In the genomic region with DNA sequence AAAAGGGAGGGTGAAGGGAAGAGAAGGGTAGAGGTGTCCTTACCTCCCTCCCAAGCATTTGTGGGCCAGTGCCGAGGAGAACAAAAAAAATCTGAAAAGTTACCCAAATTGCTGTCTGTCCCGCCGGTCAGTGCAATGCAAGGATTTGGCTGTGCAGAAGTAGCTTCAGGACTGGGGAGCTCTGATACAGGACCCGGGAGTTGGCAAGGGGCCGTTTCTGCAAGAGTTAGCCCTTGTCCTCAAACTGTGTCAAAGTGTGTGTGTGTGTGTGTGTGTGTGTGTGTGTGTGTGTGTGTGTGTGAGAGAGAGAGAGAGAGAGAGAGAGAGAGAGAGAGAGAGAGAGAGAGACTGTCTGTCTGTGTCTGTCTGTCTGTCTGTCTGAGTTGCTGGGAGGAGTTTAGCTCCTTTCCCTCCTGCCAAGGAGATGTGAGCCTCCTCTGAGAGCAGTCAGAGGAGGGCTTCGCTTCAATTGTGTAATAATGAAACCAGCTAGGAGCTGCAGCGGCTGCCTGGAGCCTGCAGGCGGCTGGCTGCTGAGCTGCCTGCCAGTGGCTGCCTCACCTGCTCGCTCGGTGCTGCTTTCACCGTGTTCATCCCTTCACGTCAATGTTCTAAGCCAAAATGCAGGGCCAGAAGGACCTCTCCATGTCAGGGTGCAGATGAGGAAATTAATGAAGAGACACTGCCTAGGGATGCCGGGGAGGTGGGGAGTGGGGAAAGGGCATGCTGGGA, we compare ENCODE assay signal across 7 mouse cellular contexts. TPM values are rescaled to one million over a fixed set of nuclear protein-coding genes. Genes with fewer than 3 reads are reported as not detected.
DNase-seq lines count a peak whose midpoint lies in the region; ATAC-seq and TF ChIP-seq lines count a peak whose summit lies in the region.

No protein-coding gene starts in this region.

- TF ChIP-seq CTCF in Patski (IDR thresholded peaks at IDR 0.05): no peak

- no peaks in the 10 kb centered on the region for H3K36me3 ChIP-seq in forebrain, embryonic 12.5 days (replicated peaks)
- no peaks in the 10 kb centered on the region for H3K36me3 ChIP-seq in hindbrain, embryonic 12.5 days
- no peaks in the 10 kb centered on the region for H3K36me3 ChIP-seq in midbrain, embryonic 10.5 days
- H3K36me3 ChIP-seq in stomach, embryonic 14.5 days (ENCODE audit: control insufficient read depth, insufficient read depth, low read length): no peaks in the 10 kb centered on the region

- peak overlapping the region; percentile 31 for H3K4me3 ChIP-seq in brown adipose tissue, adult 24 weeks (ENCODE audit: insufficient read depth, low read depth, low read length)
- H3K4me3 ChIP-seq in forebrain, embryonic 12.5 days (replicated peaks): peak overlapping the region; percentile 57
- H3K4me3 ChIP-seq in hindbrain, embryonic 12.5 days: peak overlapping the region; percentile 45
- H3K4me3 ChIP-seq in midbrain, embryonic 10.5 days: peak overlapping the region; percentile 60
- H3K4me3 ChIP-seq in stomach, embryonic 14.5 days (ENCODE audit: low read depth, low read length): peak overlapping the region; percentile 22

- H3K4me1 ChIP-seq in brown adipose tissue, adult 24 weeks (ENCODE audit: control insufficient read depth, insufficient read depth, insufficient read length, low read length): no peaks in the 10 kb centered on the region
- peaks cover 50% of the 10 kb centered on the region for H3K4me1 ChIP-seq in forebrain, embryonic 12.5 days
- peaks cover 29% of the 10 kb centered on the region for H3K4me1 ChIP-seq in hindbrain, embryonic 12.5 days
- H3K4me1 ChIP-seq in midbrain, embryonic 10.5 days: peaks cover 54% of the 10 kb centered on the region
- peaks cover 6% of the 10 kb centered on the region; the same call in 1 of the 2 replicates for H3K4me1 ChIP-seq in stomach, embryonic 14.5 days (ENCODE audit: control insufficient read depth, insufficient read depth, low read length)

- WGBS in forebrain, embryonic 12.5 days: 2% methylated on average over 13 of the region's 13 CpGs
- WGBS in hindbrain, embryonic 12.5 days: 4% methylated on average over 11 of the region's 13 CpGs
- WGBS in midbrain, embryonic 10.5 days: 4% methylated on average over 13 of the region's 13 CpGs
- WGBS in stomach, embryonic 14.5 days: 5% methylated on average over 13 of the region's 13 CpGs

- H3K27ac ChIP-seq in brown adipose tissue, adult 24 weeks (replicated peaks; ENCODE audit: low read depth, low read length): no peak overlapping the region
- H3K27ac ChIP-seq in forebrain, embryonic 12.5 days: peak overlapping the region; percentile 92
- peak overlapping the region; percentile 81 for H3K27ac ChIP-seq in hindbrain, embryonic 12.5 days
- H3K27ac ChIP-seq in midbrain, embryonic 10.5 days (replicated peaks): peak overlapping the region; percentile 63
- H3K27ac ChIP-seq in stomach, embryonic 14.5 days (ENCODE audit: low read length): no peak overlapping the region

- no peak for DNase-seq in Patski (ENCODE audit: low read depth, low spot score)
- peak; percentile 55 for DNase-seq in left cerebral cortex, adult 11 months (ENCODE audit: low spot score)
- peak; percentile 57 for DNase-seq in midbrain, embryonic 10.5 days (ENCODE audit: low spot score)

- in situ Hi-C loops in Patski (cut with MboI; ENCODE audit: low pct_unique_long_range_greater_than_20kb): no loop called here

- H3K4me2 ChIP-seq in forebrain, embryonic 12.5 days: peak overlapping the region; percentile 75
- peak overlapping the region; percentile 72 for H3K4me2 ChIP-seq in hindbrain, embryonic 12.5 days (replicated peaks)
- peak overlapping the region; percentile 46 for H3K4me2 ChIP-seq in stomach, embryonic 14.5 days (replicated peaks; ENCODE audit: low read depth, low read length)

- CTCF ChIA-PET in Patski (lab: Charles Lee): interaction anchor here (1.0 kb wide), 1 partner anchor 72 kb away, joined by 3 read pairs; no protein-coding TSS in a partner anchor

- peak; percentile 39 for ATAC-seq in Patski
- peak; percentile 72 for ATAC-seq in forebrain, embryonic 12.5 days (ENCODE audit: low FRiP score)
- peak; percentile 71 for ATAC-seq in hindbrain, embryonic 12.5 days (ENCODE audit: low FRiP score)
- ATAC-seq in stomach, embryonic 14.5 days (ENCODE audit: insufficient number of reproducible peaks, insufficient read depth, low FRiP score, low read depth): no peak

- POLR2A ChIA-PET in Patski (lab: Charles Lee): no interaction called here

- peak overlapping the region; percentile 64 for H3K9ac ChIP-seq in forebrain, embryonic 12.5 days
- H3K9ac ChIP-seq in hindbrain, embryonic 12.5 days: peak overlapping the region; percentile 63
- H3K9ac ChIP-seq in stomach, embryonic 14.5 days (replicated peaks; ENCODE audit: low read depth, low read length): no peak overlapping the region

- H3K27me3 ChIP-seq in Patski: peaks cover 36% of the 10 kb centered on the region
- H3K27me3 ChIP-seq in forebrain, embryonic 12.5 days: peaks cover 3% of the 10 kb centered on the region; the same call in 1 of the 2 replicates
- no peaks in the 10 kb centered on the region for H3K27me3 ChIP-seq in hindbrain, embryonic 12.5 days
- H3K27me3 ChIP-seq in midbrain, embryonic 10.5 days (ENCODE audit: low read depth, poor library complexity, severe bottlenecking): peaks cover 62% of the 10 kb centered on the region
- H3K27me3 ChIP-seq in stomach, embryonic 14.5 days (ENCODE audit: control insufficient read depth, insufficient read depth, low read length): no peaks in the 10 kb centered on the region

- H3K9me3 ChIP-seq in forebrain, embryonic 12.5 days: no peaks in the 10 kb centered on the region
- no peaks in the 10 kb centered on the region for H3K9me3 ChIP-seq in hindbrain, embryonic 12.5 days (replicated peaks)
- H3K9me3 ChIP-seq in midbrain, embryonic 10.5 days (replicated peaks): no peaks in the 10 kb centered on the region
- no peaks in the 10 kb centered on the region for H3K9me3 ChIP-seq in stomach, embryonic 14.5 days (ENCODE audit: control insufficient read depth, low read depth, low read length)

RNA-seq across cellular contexts. Expression of a gene that starts 0.9 kb away (rescaled TPM):
- polyA plus RNA-seq in Patski (2021): not detected
- polyA plus RNA-seq in brown adipose tissue, adult 24 weeks (2012; ENCODE audit: insufficient read depth, insufficient read length, missing spikeins): not detected in 2 replicates
- 4.2 and 6.1 TPM in 2 replicates for polyA plus RNA-seq in forebrain, embryonic 12.5 days (2016; fragmentation: Nextera tagmentation; extraction: Ambion mirVana)
- 1.9 and 2.1 TPM in 2 replicates for polyA plus RNA-seq in hindbrain, embryonic 12.5 days (2016; fragmentation: Nextera tagmentation; extraction: Ambion mirVana)
- polyA plus RNA-seq in midbrain, embryonic 10.5 days (2016; fragmentation: Nextera tagmentation; extraction: Ambion mirVana): 0.33 and 0.66 TPM in 2 replicates
- polyA plus RNA-seq in stomach, embryonic 14.5 days (2014; fragmentation: Nextera tagmentation; extraction: Ambion mirVana): 0.34 and 0.51 TPM in 2 replicates

Comparison
In these comparisons a context has a peak if more than half of its experiments do, and no peak if none do; other contexts are left out.
1. H3K27ac ChIP-seq: peak in forebrain, embryonic 12.5 days (single experiment), hindbrain, embryonic 12.5 days (single experiment) and midbrain, embryonic 10.5 days (single experiment); none in brown adipose tissue, adult 24 weeks (single experiment) and stomach, embryonic 14.5 days (single experiment).
2. Peak in every context shown above with its lines, with median percentiles within 50 percentile points of each other: H3K4me3 ChIP-seq and H3K4me2 ChIP-seq.